Mouse (Mus musculus): Measurements from ENCODE around the gene Scgb1c1.
"Not testable (repeated sequence)": the region's sequence is repeated elsewhere in the genome, so short reads cannot be mapped to it uniquely, and the experiment has no call there.

Gene Scgb1c1

GRCm38 (mm10) chr7:140881696-140882468 is 36.5 kb downstream of the Scgb1c1 start, which contains the start of the genes Psmd13 and Sirt3:
Gene Psmd13 (plus strand): TSS chr7:140881968.
Gene Sirt3 (minus strand): TSS chr7:140882309.
- peak; percentile 93 to 94 for DNase-seq

- no peak for DNase-seq
Observed at GRCm38 (mm10) chr7:140882469-140882803, 37.1 kb downstream of the Scgb1c1 start.

GRCm38 (mm10) chr7:140890636-140891035 is 45.3 kb downstream of the Scgb1c1 start:
- not testable (repeated sequence) for DNase-seq

GRCm38 (mm10) chr7:140894031-140894430 is 48.7 kb downstream of the Scgb1c1 start:
- no peak for DNase-seq

DNA sequence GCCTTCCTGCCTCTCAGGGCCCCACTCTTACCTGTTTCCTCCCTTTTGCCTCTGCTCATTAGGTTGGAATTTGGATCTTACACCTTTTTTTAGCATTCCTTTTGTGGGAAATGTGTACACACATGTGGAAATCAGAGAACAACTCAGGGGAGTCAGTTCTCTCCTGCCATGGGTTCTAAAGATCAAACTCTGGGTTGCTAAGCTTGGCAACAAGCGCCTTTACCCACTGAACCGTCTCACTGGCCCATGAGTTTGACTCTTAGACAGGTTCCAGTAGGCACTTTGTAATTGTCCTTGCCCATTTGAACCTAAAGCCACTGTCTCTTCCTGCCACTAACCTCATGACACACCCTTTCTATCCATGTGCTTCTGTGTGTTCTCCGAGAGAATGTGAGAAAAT is 49.3 kb downstream of the Scgb1c1 start:
- DNase-seq, result peak; percentile 38 to 47
